Mouse (Mus musculus): ENCODE data around the gene Prkaca.
A peak's percentile ranks its signal among the peaks of the same experiment; 100 is the strongest.
"Not testable (repeated sequence)": the region's sequence is repeated elsewhere in the genome, so short reads cannot be mapped to it uniquely, and the experiment has no call there.

Gene Prkaca

GRCm38 (mm10) chr8:84001281-84002000 is 28.6 kb downstream of the Prkaca start, which contains the start of gene 1700067K01Rik:
Gene 1700067K01Rik, plus strand, starts transcription at chr8:84001502.
- no peak for DNase-seq (ENCODE audit: low read depth, low spot score)

- no peak for DNase-seq (ENCODE audit: low read depth, low spot score)
These were observed 30.3 kb downstream of the Prkaca start for GRCm38 (mm10) chr8:84002957-84003611.

- DNase-seq (ENCODE audit: low read depth, low spot score) = no peak
These were observed 30.9 kb downstream of the Prkaca start for GRCm38 (mm10) chr8:84003612-84004246.

GRCm38 (mm10) chr8:84004533-84005201 is 31.9 kb downstream of the Prkaca start:
- DNase-seq (ENCODE audit: low read depth, low spot score) = peak; percentile 98

GRCm38 (mm10) chr8:84005502-84005901 is 32.7 kb downstream of the Prkaca start:
- not testable (repeated sequence) for DNase-seq (ENCODE audit: low read depth, low spot score)

GRCm38 (mm10) chr8:84008362-84008761 is 35.6 kb downstream of the Prkaca start:
- no peak for DNase-seq (ENCODE audit: low read depth, low spot score)

GRCm38 (mm10) chr8:84009876-84010275 is 37.1 kb downstream of the Prkaca start:
- DNase-seq (ENCODE audit: low read depth, low spot score) = peak; percentile 87

GRCm38 (mm10) chr8:84010625-84011611 is 38.1 kb downstream of the Prkaca start:
- peak; percentile 76 for DNase-seq (ENCODE audit: low read depth, low spot score)

- DNase-seq (ENCODE audit: low read depth, low spot score) = no peak
These were observed 39.1 kb downstream of the Prkaca start, which contains the start of gene 2210011C24Rik for GRCm38 (mm10) chr8:84011705-84012498. Gene 2210011C24Rik, minus strand, starts transcription at chr8:84012171.

- no peak for DNase-seq (ENCODE audit: low read depth, low spot score)
These were observed 39.8 kb downstream of the Prkaca start for GRCm38 (mm10) chr8:84012499-84013165.

GRCm38 (mm10) chr8:84015833-84016232 is 43.0 kb downstream of the Prkaca start:
- DNase-seq (ENCODE audit: low read depth, low spot score) = no peak

- no peak for DNase-seq (ENCODE audit: low read depth, low spot score)
These were observed 46.9 kb downstream of the Prkaca start for GRCm38 (mm10) chr8:84019738-84020137.

- no peak for DNase-seq (ENCODE audit: low read depth, low spot score)
These were observed 48.3 kb downstream of the Prkaca start, which contains the start of gene Palm3 for GRCm38 (mm10) chr8:84021096-84021495. Gene Palm3, plus strand, starts transcription at chr8:84021471.

GRCm38 (mm10) chr8:84021569-84021968 is 48.8 kb downstream of the Prkaca start:
- DNase-seq (ENCODE audit: low read depth, low spot score) = no peak

GRCm38 (mm10) chr8:84023085-84023484 is 50.3 kb downstream of the Prkaca start:
- DNase-seq (ENCODE audit: low read depth, low spot score) = no peak

- DNase-seq (ENCODE audit: low read depth, low spot score) = no peak
These were observed 50.8 kb downstream of the Prkaca start for GRCm38 (mm10) chr8:84023631-84024030.

GRCm38 (mm10) chr8:84024171-84024570 is 51.4 kb downstream of the Prkaca start:
- DNase-seq (ENCODE audit: low read depth, low spot score) = peak; percentile 35

- DNase-seq (ENCODE audit: low read depth, low spot score) = peak; percentile 34
These were observed 53.1 kb downstream of the Prkaca start for GRCm38 (mm10) chr8:84025863-84026262.

- no peak for DNase-seq (ENCODE audit: low read depth, low spot score)
These were observed 54.7 kb downstream of the Prkaca start for GRCm38 (mm10) chr8:84027449-84027848.

Data from brain, adult 2 months (tissue).